Mouse (Mus musculus) layer of hippocampus, postnatal 10 days (tissue): ENCODE results near the gene Asb16. TPM values are rescaled to one million over a fixed set of nuclear protein-coding genes. Genes with fewer than 3 reads are reported as not detected.
A peak's percentile ranks its signal among the peaks of the same experiment; 100 is the strongest.
"Not testable (repeated sequence)": the region's sequence is repeated elsewhere in the genome, so short reads cannot be mapped to it uniquely, and the experiment has no call there.

Experiments
- DNase-seq, 2 experiments: peaks; one replicate each; pipeline ENCODE4 v3.0.0; 2021; ENCODE audit warnings: low spot score in 2 of 2
- total RNA-seq, 2 experiments: library from RNA; stranded (reverse); gene quantifications; 2 replicates each; pipeline ENCODE4 v1.2.3; 2021

Asb16 gene
- total RNA-seq, 2 experiments from 2014 or later = 0.64 to 0.76 TPM

DNA sequence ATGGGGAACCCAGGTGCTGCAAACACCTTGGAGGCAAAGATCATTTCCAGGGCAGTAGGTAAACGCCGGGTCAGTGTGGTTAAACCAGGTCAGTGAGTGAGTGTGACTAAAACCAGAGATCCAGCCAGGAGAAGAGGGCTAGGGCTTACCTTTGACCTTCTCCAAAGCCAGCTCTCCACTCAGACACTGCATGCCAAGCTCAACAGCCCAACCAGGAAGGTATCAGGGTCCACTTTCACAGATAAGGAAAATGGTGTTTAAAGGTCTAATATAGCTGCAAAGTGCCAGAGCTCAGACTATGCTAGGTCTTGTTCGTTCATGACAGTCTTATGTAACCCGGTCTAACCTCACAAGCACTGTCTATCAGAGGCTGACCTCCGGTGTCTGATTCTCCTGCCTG, 27.3 kb upstream of the Asb16 start:
- DNase-seq = no peak

- no peak for DNase-seq
Observed at GRCm38 (mm10) chr11:102241874-102242273, 26.7 kb upstream of the Asb16 start.

- DNase-seq = peak; percentile 67 to 68
Observed at GRCm38 (mm10) chr11:102244926-102245449, 23.6 kb upstream of the Asb16 start.

- DNase-seq = no peak
Observed at GRCm38 (mm10) chr11:102245581-102246272, 22.8 kb upstream of the Asb16 start.

- DNase-seq = no peak
Observed at GRCm38 (mm10) chr11:102246273-102246635, 22.3 kb upstream of the Asb16 start.

GRCm38 (mm10) chr11:102246871-102247270, 21.7 kb upstream of the Asb16 start:
- DNase-seq = no peak

- peak; percentile 97 to 98 for DNase-seq
Observed at GRCm38 (mm10) chr11:102248630-102249230, 19.8 kb upstream of the Asb16 start, which contains the start of gene BC030867. BC030867 (plus strand) TSS chr11:102248882.

DNA sequence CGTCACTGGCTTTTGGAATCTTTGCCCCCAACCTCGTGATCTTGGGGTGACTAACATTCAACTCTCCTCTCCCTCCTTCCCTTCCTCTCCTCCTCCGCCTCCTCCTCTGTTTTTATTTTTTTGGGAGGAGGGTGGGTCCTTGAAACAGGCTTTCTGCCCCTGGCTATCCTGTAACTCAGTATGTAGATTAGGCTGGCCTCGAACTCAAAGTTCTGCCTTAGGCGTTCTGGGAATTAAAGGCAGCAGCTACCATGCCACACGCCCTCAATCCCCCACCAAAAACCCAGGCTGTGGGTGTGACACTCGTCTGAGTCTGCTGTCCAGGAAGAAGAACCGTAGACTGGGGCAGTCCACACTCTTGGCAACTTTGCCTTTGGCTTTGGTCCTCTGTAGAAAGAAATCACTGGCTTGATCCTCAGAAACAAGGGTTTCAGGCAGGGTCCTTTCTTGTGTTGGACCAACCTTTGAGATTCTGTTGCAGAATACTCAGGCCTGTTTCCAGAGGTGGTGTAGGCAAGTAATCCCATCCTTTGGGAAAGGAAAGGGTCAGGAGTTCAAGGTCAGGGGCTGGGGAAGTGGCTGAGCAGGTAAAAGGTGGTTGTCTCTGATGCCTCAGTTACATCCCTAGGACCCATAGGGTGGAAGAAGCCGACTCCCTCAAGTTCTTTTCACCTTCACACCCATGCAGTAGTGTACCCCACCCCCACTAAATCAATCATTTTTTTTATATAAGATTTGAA, 19.0 kb upstream of the Asb16 start:
- no peak for DNase-seq

DNA sequence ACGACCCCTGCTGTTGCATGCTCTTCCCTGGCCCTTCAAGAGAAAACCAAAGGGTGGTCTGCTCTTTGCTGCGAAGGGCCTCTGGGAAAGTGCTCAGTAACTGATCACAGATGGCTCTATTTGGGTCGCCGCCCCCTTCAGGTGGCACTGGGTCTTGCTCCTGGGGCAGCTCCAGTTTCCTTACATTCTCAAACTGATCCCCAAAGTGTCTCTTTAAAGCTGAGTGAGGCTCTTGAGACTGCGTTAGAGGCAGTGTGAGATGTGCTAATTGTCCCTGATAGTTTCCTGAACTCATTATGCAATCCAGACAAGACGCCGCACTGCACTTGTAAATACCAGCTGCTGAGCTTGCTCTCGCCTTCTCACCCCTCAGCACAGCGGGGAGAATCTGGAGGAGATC, 11.0 kb upstream of the Asb16 start:
- peak in 1 of 2 experiments; percentile 39 for DNase-seq

GRCm38 (mm10) chr11:102258095-102258494, 10.4 kb upstream of the Asb16 start:
- DNase-seq = no peak

- DNase-seq = no peak
Observed at GRCm38 (mm10) chr11:102258521-102258920, 10.0 kb upstream of the Asb16 start.

DNA sequence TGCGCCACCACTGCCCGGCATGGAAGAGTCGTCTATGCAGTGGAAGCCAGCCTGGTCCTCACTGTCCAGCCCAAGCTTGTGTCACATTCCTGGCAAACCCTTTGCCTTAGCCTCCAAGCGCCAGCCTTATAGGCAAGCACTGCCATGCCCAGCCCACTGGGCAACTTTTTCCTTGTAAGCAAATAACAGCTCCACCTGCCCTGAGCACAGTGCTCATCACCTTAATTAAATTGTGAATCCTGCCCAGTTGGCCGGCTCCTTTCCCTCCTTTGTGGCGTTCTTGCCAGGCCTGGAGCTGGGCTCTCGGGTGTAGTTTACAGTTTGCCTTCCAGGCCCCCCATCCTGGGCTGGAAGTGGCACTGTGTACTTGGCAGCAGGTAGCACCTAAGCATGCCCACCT, 5.3 kb upstream of the Asb16 start:
- no peak for DNase-seq

DNA sequence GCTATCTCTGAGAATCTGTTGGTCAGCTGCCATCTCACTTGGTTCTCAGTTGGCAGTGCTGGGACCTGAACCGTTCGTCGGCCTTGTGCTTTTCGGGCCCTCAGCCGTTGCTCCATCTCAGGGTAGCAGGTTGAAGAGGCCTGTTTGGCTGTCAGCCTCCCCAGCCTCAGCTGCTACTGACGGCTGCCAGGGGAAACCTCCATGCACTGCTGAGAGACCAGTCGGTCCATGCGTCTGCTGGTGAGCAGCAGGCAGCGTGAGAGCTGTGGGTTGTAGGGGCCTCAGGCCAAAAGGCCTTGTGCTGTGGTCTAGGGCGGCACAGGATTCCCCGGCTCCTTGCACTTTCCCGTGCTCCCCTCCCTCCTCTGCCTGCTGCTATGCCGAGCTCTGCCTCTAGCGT, 2.7 kb upstream of the Asb16 start:
- DNase-seq = no peak

GRCm38 (mm10) chr11:102266631-102267355, 1.8 kb upstream of the Asb16 start:
- DNase-seq = no peak

GRCm38 (mm10) chr11:102267480-102267879, 1.1 kb upstream of the Asb16 start:
- DNase-seq = peak; percentile 75 to 77

DNA sequence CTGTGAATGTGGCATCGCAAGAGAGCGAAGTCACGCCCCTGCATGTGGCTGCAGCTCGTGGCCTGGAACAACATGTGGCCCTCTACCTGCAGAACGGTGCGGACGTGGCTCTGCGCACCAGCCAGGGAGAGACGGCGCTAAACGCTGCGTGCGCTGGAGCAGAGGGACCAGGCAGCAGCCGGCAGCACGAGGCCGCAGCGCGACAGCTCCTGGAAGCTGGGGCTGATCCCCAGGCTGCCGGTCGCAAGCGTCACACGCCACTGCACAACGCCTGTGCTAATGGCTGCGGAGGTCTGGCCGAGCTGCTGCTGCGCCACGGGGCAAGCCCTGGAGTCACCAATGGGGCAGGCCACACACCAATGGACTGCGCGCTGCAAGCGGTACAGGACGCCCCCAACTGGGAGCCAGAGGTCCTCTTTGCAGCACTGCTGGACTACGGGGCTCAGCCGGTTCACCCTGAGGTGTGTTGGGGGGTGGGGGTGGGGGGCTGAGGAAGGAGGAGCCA, 7.9 kb downstream of the Asb16 start:
- no peak for DNase-seq

DNA sequence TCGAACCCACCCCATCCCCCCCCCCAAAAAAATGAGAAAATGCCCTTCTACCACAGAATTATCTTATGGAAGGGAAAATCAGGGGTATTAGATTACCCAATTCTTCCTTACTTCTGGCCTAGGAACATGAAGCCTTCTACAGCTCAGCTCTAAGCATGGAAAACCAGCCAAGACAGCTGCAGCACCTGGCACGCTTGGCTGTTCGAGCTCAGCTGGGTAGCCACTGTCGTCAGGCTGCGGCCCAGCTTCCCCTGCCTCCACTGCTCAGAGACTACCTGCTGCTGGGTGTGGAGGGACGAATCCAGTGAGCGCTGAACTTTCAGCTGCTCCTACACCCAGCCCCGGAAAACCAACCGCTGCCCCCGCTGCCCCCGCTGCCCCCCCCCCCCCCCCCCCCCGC, 9.2 kb downstream of the Asb16 start:
- no peak for DNase-seq

- DNase-seq = no peak
Observed at GRCm38 (mm10) chr11:102279595-102279994, 11.1 kb downstream of the Asb16 start.

DNA sequence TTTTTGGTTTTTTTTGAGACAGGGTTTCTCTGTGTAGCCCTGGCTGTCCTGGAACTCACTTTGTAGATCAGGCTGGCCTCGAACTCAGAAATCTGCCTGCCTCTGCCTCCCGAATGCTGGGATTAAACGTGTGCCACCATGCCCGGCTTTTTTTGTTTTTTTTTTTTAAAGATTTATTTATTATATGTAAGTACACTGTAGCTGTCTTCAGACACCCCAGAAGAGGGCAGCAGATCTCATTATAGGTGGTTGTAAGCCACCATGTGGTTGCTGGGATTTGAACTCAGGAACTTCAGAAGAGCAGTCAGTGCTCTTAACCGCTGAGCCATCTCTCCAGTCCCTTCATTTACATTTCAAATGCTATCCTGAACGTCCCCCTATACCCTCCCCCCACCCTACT, 11.7 kb downstream of the Asb16 start:
- not testable (repeated sequence) for DNase-seq

- DNase-seq = no peak
Observed at GRCm38 (mm10) chr11:102283922-102284321, 15.4 kb downstream of the Asb16 start.

DNA sequence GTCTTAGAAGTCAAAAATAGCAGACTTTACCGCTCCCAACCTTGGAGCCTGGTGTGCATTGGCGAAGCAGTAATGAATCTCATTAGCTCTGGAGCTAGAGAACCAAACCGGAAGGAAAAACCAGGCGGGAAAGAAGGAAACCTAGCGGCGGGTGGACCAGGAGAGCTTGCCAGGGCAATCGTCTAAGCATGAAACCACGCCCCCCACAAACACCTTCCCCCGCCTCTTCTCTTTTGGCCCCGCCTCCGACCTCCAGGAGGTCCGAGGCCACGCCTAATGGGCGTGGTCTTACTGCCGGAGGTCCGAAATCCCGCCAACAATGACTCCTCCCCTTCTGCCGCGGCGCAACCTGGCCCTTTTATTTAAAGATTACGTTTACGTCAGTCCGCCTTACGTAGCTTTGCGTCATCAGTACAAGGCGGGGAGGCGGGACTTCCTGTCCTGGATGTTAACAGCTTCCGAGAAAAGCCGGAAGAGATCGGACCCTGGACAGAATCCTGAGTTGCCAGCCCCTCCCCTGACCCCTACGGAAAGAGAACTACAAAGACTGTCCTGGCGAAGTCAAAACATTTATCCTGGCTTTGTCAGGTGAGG, 16.1 kb downstream of the Asb16 start, which contains the start of gene Tmub2:
TSS of gene Tmub2 (plus strand) at position 431 of the 594 bp plus-strand sequence.
- peak; percentile 90 to 91 for DNase-seq
